Mouse (Mus musculus) erythroblast, embryonic 14.5 days (primary cell): ENCODE measurements around the gene Slmap.

Experiments
- GATA1 ChIP-seq: IDR thresholded peaks from 2 replicates; pipeline ENCODE4 v1.6.1; 2012; ENCODE audit warnings: low read length, inconsistent platforms, mixed read lengths
- TAL1 ChIP-seq: IDR thresholded peaks from 3 replicates; pipeline ENCODE4 v1.6.1; 2012; ENCODE audit warnings: low read length, inconsistent platforms, mixed read lengths

DNA sequence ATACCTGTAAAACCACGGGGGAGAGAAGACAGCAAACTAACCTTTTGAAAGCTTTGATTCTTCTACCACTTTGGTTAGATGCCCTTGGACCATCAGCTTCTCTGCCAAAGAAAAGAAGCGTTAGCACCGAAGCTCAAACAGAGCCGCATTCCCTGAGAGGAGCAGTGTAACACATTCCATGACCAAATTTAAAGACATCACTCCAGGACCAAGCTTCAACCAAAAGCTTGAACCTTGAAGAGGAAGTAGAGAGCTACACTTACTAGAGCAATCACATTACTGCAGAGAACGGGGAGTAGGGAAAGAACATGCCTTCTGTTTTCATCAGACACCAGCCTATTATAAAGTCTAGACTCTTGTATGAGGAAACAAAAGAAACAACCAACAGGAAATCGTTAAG, 92.2 kb downstream of the Slmap start:
- TF ChIP-seq TAL1 (no peak), GATA1 (no peak)
